Mouse (Mus musculus): ENCODE results near the gene Lyrm1. TPM values are rescaled to one million over a fixed set of nuclear protein-coding genes. Genes with fewer than 3 reads are reported as not detected.

Lyrm1 gene
- polyA plus RNA-seq, 1 experiment = 19.5 TPM

- H3K4me1 ChIP-seq (ENCODE audit: control insufficient read depth, insufficient read depth, low read length) = peaks cover 2% of the 10 kb centered on the region
- H3K27ac ChIP-seq (ENCODE audit: insufficient read depth, low read length) = no peak overlapping the region
- no peak for TF ChIP-seq POLR2A (IDR thresholded peaks at IDR 0.05; ENCODE audit: extremely low read depth, insufficient read depth, low read length)
- no peak for TF ChIP-seq CTCF (IDR thresholded peaks at IDR 0.05; ENCODE audit: extremely low read depth, insufficient read depth, low read length)
- H3K4me3 ChIP-seq (ENCODE audit: insufficient read depth, low read length) = no peak overlapping the region
Measured at GRCm38 (mm10) chr7:119860554-119860953, 35.1 kb upstream of the Lyrm1 start.

- Histone ChIP-seq H3K4me1 (ENCODE audit: control insufficient read depth, insufficient read depth, low read length) (peaks cover 2% of the 10 kb centered on the region), H3K27ac (ENCODE audit: insufficient read depth, low read length) (no peak overlapping the region), H3K4me3 (ENCODE audit: insufficient read depth, low read length) (no peak overlapping the region)
- TF ChIP-seq CTCF (IDR thresholded peaks at IDR 0.05; ENCODE audit: extremely low read depth, insufficient read depth, low read length) = no peak
- no peak for TF ChIP-seq POLR2A (IDR thresholded peaks at IDR 0.05; ENCODE audit: extremely low read depth, insufficient read depth, low read length)
Measured at GRCm38 (mm10) chr7:119860971-119861334, 34.7 kb upstream of the Lyrm1 start.

GRCm38 (mm10) chr7:119861335-119862091 lies 34.1 kb upstream of the Lyrm1 start:
- Histone ChIP-seq H3K4me3 (ENCODE audit: insufficient read depth, low read length) (no peak overlapping the region), H3K4me1 (ENCODE audit: control insufficient read depth, insufficient read depth, low read length) (peaks cover 2% of the 10 kb centered on the region), H3K27ac (ENCODE audit: insufficient read depth, low read length) (no peak overlapping the region)
- TF ChIP-seq CTCF (IDR thresholded peaks at IDR 0.05; ENCODE audit: extremely low read depth, insufficient read depth, low read length) (no peak), POLR2A (IDR thresholded peaks at IDR 0.05; ENCODE audit: extremely low read depth, insufficient read depth, low read length) (no peak)

GRCm38 (mm10) chr7:119862167-119862566 lies 33.5 kb upstream of the Lyrm1 start:
- H3K4me1 ChIP-seq (ENCODE audit: control insufficient read depth, insufficient read depth, low read length) = peaks cover 2% of the 10 kb centered on the region
- no peak for TF ChIP-seq CTCF (IDR thresholded peaks at IDR 0.05; ENCODE audit: extremely low read depth, insufficient read depth, low read length)
- no peak for TF ChIP-seq POLR2A (IDR thresholded peaks at IDR 0.05; ENCODE audit: extremely low read depth, insufficient read depth, low read length)
- H3K4me3 ChIP-seq (ENCODE audit: insufficient read depth, low read length) = no peak overlapping the region
- H3K27ac ChIP-seq (ENCODE audit: insufficient read depth, low read length) = no peak overlapping the region

- Histone ChIP-seq H3K27ac (ENCODE audit: insufficient read depth, low read length) (no peak overlapping the region), H3K4me1 (ENCODE audit: control insufficient read depth, insufficient read depth, low read length) (peaks cover 4% of the 10 kb centered on the region), H3K4me3 (ENCODE audit: insufficient read depth, low read length) (no peak overlapping the region)
- TF ChIP-seq POLR2A (IDR thresholded peaks at IDR 0.05; ENCODE audit: extremely low read depth, insufficient read depth, low read length) = no peak
- no peak for TF ChIP-seq CTCF (IDR thresholded peaks at IDR 0.05; ENCODE audit: extremely low read depth, insufficient read depth, low read length)
Measured at GRCm38 (mm10) chr7:119864500-119864899, 31.2 kb upstream of the Lyrm1 start.

GRCm38 (mm10) chr7:119866136-119866535 lies 29.5 kb upstream of the Lyrm1 start:
- H3K4me3 ChIP-seq (ENCODE audit: insufficient read depth, low read length) = no peak overlapping the region
- TF ChIP-seq CTCF (IDR thresholded peaks at IDR 0.05; ENCODE audit: extremely low read depth, insufficient read depth, low read length) (no peak), POLR2A (IDR thresholded peaks at IDR 0.05; ENCODE audit: extremely low read depth, insufficient read depth, low read length) (no peak)

GRCm38 (mm10) chr7:119872204-119872603 lies 23.5 kb upstream of the Lyrm1 start:
- no peak overlapping the region for H3K27ac ChIP-seq (ENCODE audit: insufficient read depth, low read length)

More at GRCm38 (mm10) chr7:119866136-119866535, 29.5 kb upstream of the Lyrm1 start:
- Histone ChIP-seq H3K27ac (ENCODE audit: insufficient read depth, low read length) (no peak overlapping the region), H3K4me1 (ENCODE audit: control insufficient read depth, insufficient read depth, low read length) (peaks cover 4% of the 10 kb centered on the region)

GRCm38 (mm10) chr7:119873050-119873449 lies 22.6 kb upstream of the Lyrm1 start:
- no peak for TF ChIP-seq POLR2A (IDR thresholded peaks at IDR 0.05; ENCODE audit: extremely low read depth, insufficient read depth, low read length)
- TF ChIP-seq CTCF (IDR thresholded peaks at IDR 0.05; ENCODE audit: extremely low read depth, insufficient read depth, low read length) = no peak
- no peak overlapping the region for H3K27ac ChIP-seq (ENCODE audit: insufficient read depth, low read length)
- peaks cover 2% of the 10 kb centered on the region for H3K4me1 ChIP-seq (ENCODE audit: control insufficient read depth, insufficient read depth, low read length)
- H3K4me3 ChIP-seq (ENCODE audit: insufficient read depth, low read length) = no peak overlapping the region

More at GRCm38 (mm10) chr7:119872204-119872603, 23.5 kb upstream of the Lyrm1 start:
- TF ChIP-seq CTCF (IDR thresholded peaks at IDR 0.05; ENCODE audit: extremely low read depth, insufficient read depth, low read length) (no peak), POLR2A (IDR thresholded peaks at IDR 0.05; ENCODE audit: extremely low read depth, insufficient read depth, low read length) (no peak)
- Histone ChIP-seq H3K4me1 (ENCODE audit: control insufficient read depth, insufficient read depth, low read length) (peaks cover 4% of the 10 kb centered on the region), H3K4me3 (ENCODE audit: insufficient read depth, low read length) (no peak overlapping the region)

- H3K4me1 ChIP-seq (ENCODE audit: control insufficient read depth, insufficient read depth, low read length) = peaks cover 2% of the 10 kb centered on the region
- no peak overlapping the region for H3K4me3 ChIP-seq (ENCODE audit: insufficient read depth, low read length)
- TF ChIP-seq CTCF (IDR thresholded peaks at IDR 0.05; ENCODE audit: extremely low read depth, insufficient read depth, low read length) (no peak), POLR2A (IDR thresholded peaks at IDR 0.05; ENCODE audit: extremely low read depth, insufficient read depth, low read length) (no peak)
- H3K27ac ChIP-seq (ENCODE audit: insufficient read depth, low read length) = no peak overlapping the region
Measured at GRCm38 (mm10) chr7:119875776-119876440, 19.8 kb upstream of the Lyrm1 start.

- peaks cover 2% of the 10 kb centered on the region for H3K4me1 ChIP-seq (ENCODE audit: control insufficient read depth, insufficient read depth, low read length)
- H3K4me3 ChIP-seq (ENCODE audit: insufficient read depth, low read length) = no peak overlapping the region
- no peak for TF ChIP-seq POLR2A (IDR thresholded peaks at IDR 0.05; ENCODE audit: extremely low read depth, insufficient read depth, low read length)
- no peak for TF ChIP-seq CTCF (IDR thresholded peaks at IDR 0.05; ENCODE audit: extremely low read depth, insufficient read depth, low read length)
- no peak overlapping the region for H3K27ac ChIP-seq (ENCODE audit: insufficient read depth, low read length)
Measured at GRCm38 (mm10) chr7:119879171-119879570, 16.5 kb upstream of the Lyrm1 start.

Data from cortical plate, adult 2 months (tissue).